Comparison of ENCODE assay signal across 1 mouse cellular context in the genomic region with DNA sequence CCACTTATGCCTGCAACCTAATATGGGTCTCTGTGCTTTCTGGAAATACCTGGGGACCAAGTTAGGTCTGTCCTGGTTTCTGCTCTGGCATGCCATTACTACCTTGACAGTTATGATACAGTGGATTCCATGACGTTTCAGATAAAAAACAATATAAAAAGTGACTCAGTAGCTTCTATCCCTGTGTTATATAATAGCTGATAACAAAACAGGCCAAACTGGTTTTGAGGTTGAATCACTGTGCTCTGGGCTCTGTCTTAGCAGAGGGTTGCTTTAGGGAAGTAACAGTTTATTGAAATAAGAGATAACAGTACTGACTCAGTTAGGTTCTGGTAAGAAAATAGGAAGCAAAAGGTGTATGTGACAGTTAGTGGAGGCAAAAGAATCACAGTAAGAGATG.
TF ChIP-seq lines count a peak whose summit lies in the region.

No protein-coding gene starts in this region.

TF ChIP-seq in MEL, 35 proteins besides CTCF, POLR2A, EP300 and RAD21 (continued from another document):
- TF ChIP-seq ETS1 (IDR thresholded peaks at IDR 0.05; ENCODE audit: low read depth, low read length) (peak; percentile 72; the same call in 1 of the 2 replicates), NELFE (IDR thresholded peaks at IDR 0.05; ENCODE audit: low read depth, low read length) (no peak), ELF1 (IDR thresholded peaks at IDR 0.05; ENCODE audit: low read depth, low read length) (no peak), CHD1 (IDR thresholded peaks at IDR 0.05; ENCODE audit: low read depth, low read length) (no peak), MAX (IDR thresholded peaks at IDR 0.05; ENCODE audit: low read length) (no peak), SIN3A (IDR thresholded peaks at IDR 0.05; ENCODE audit: low read length) (no peak)
